Mouse (Mus musculus) thymus, postnatal 0 days (tissue): ENCODE data around the gene Ino80. TPM values are rescaled to one million over a fixed set of nuclear protein-coding genes. Genes with fewer than 3 reads are reported as not detected.

ENCODE experiments used
- DNase-seq: peaks from one replicate; pipeline ENCODE4 v3.0.0-alpha.2; 2015; ENCODE audit warnings: low spot score
- polyA plus RNA-seq: library from polyadenylated mRNA; unstranded; fragments of >200 nt; fragmentation: Nextera tagmentation; extraction: Ambion mirVana; gene quantifications from 2 replicates; pipeline ENCODE4 v1.2.1, GENCODE M21; 2015

The Ino80 gene
- polyA plus RNA-seq, 1 experiment from 2014 or later: 5.3 TPM

DNA sequence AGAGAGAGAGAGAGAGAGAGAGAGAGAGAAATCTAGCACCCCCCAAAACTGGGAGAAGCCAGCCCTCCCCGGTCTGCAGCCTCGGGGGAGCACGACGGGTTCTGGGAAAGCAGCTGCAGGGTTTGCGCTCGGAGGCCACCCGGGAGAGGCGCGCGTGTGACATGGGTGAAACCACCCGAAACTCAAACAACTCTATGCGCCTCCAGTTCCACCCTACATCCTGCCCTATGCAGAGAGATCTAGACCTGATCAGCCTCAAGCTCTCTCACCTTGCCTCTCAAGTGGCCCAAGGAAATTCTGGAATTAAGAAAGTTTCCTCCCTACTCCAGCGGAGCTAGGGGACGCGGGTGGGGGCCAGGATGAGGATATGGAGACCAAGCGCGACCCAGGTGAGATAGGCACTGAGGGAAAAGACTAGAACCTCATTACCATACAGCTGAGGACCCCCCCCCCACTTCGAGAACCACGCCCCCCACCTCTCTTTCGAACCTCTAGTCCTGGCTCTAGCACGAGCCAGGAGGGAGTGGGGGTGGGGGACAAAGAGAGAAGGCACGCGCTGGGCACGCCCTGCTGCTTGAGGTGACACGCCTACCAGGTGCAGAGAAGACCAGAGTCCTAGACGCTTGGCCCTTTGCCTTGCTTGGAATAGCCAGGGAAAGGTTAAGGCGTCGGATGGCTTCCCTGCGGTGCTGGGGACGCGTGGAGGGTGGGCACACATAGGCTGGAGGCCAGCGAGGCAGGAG is 152.7 kb downstream of the Ino80 start:
- DNase-seq: peak; percentile 20

DNA sequence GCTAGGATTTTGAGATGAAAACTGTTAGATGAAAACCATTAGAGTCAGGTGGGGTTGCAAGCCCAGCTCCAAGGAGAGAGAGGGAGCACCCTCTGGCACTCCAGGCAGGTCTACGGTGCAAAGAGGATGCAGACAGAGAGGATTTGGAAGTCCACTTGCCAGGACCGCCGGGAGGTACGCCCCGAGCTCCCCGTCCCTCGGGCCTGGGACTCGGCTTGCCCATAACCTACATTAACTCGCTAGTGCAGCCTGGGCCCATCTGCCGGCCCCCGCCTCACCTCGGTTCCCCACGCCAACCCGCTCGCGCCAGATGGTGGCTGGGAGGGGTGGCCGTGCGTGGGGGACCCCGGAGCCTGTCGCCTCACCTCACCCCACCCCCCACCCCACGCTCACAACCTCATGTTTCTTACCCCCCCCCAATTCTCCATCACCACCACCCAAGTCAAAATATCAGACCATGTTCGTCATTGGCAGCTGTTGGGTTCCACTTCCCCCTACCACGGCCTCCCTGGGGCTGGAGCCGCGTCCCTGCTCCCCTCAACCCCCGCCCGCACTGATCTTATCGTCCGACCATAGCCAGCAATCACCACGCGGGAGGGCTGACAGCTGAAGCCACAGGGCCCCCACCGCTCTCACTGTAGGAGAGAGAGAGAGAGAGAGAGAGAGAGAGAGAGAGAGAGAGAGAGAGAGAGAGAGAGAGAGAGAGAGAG is 153.5 kb downstream of the Ino80 start:
- no peak for DNase-seq

Other genes starting within 250 kb of the Ino80 start
- 0.17 and 1.1 TPM in 2 replicates for gene Ppp1r14d, start 247.8 kb downstream of the Ino80 start, polyA plus RNA-seq
- gene Spint1, start 240.3 kb downstream of the Ino80 start, polyA plus RNA-seq: 21.7 and 23.6 TPM in 2 replicates
- gene Rhov, start 206.4 kb downstream of the Ino80 start, polyA plus RNA-seq: 3.9 and 4.2 TPM in 2 replicates
- 12.3 and 12.4 TPM in 2 replicates for gene Vps18, start 188.9 kb downstream of the Ino80 start, polyA plus RNA-seq
- 15.1 and 15.9 TPM in 2 replicates for gene Dll4, start 151.9 kb downstream of the Ino80 start, polyA plus RNA-seq
- gene Chac1, start 126.5 kb downstream of the Ino80 start, polyA plus RNA-seq: 0.13 and 0.30 TPM in 2 replicates
- gene Exd1, start 69.9 kb upstream of the Ino80 start, polyA plus RNA-seq: 0.06 and 0.09 TPM in 2 replicates
- gene Chp1, start 70.0 kb upstream of the Ino80 start, polyA plus RNA-seq: 71.1 and 72.1 TPM in 2 replicates
- 121 and 134 TPM in 2 replicates for gene Nusap1, start 140.6 kb upstream of the Ino80 start, polyA plus RNA-seq
- gene Oip5, start 140.8 kb upstream of the Ino80 start, polyA plus RNA-seq: 28.9 and 33.1 TPM in 2 replicates
- 46.7 and 49.1 TPM in 2 replicates for gene Ndufaf1, start 185.1 kb upstream of the Ino80 start, polyA plus RNA-seq
- gene Rtf1, start 197.4 kb upstream of the Ino80 start, polyA plus RNA-seq: 63.8 and 73.9 TPM in 2 replicates